Mouse (Mus musculus) stomach, embryonic 15.5 days (tissue): ENCODE measurements around the gene Lcn6. TPM values are rescaled to one million over a fixed set of nuclear protein-coding genes. Genes with fewer than 3 reads are reported as not detected.
"Not testable (repeated sequence)": the region's sequence is repeated elsewhere in the genome, so short reads cannot be mapped to it uniquely, and the experiment has no call there.

ENCODE experiments used
- ATAC-seq: fragments of 200-750 bp; cut with Nextera tagmentation; 2 replicates; pipeline ENCODE4 v1.8.0; 2017; ENCODE audit warnings: low read depth, moderate number of reproducible peaks, moderate TSS enrichment; ENCODE audit not compliant: insufficient read depth, low FRiP score
- H3K27ac ChIP-seq: fragments of 300-500 bp; sonication (generic); 2 replicates; pipeline ENCODE4 v1.5.1; 2015; ENCODE audit warnings: mild to moderate bottlenecking, inconsistent platforms
- H3K27me3 ChIP-seq: fragments of 300-500 bp; sonication (generic); replicated peaks from 2 replicates; pipeline ENCODE4 v1.6.1; 2015; ENCODE audit warnings: inconsistent platforms
- H3K36me3 ChIP-seq: fragments of 300-500 bp; sonication (generic); 2 replicates; pipeline ENCODE4 v1.6.1; 2015; ENCODE audit warnings: inconsistent platforms
- H3K4me1 ChIP-seq: fragments of 300-500 bp; sonication (generic); 2 replicates; pipeline ENCODE4 v1.6.1; 2015; ENCODE audit warnings: inconsistent platforms
- H3K4me2 ChIP-seq: fragments of 300-500 bp; sonication (generic); 2 replicates; pipeline ENCODE4 v1.6.1; 2015; ENCODE audit warnings: mild to moderate bottlenecking, inconsistent platforms
- H3K4me3 ChIP-seq: fragments of 300-500 bp; sonication (generic); replicated peaks from 2 replicates; pipeline ENCODE4 v1.5.1; 2015; ENCODE audit warnings: inconsistent platforms
- H3K9ac ChIP-seq: fragments of 300-500 bp; sonication (generic); 2 replicates; pipeline ENCODE4 v1.6.1; 2015; ENCODE audit warnings: inconsistent platforms
- H3K9me3 ChIP-seq: fragments of 300-500 bp; sonication (generic); 2 replicates; pipeline ENCODE4 v1.6.1; 2016; ENCODE audit warnings: inconsistent platforms
- WGBS: fragments of 180-500 bp; shearing (Covaris S2); methylation state at CpG from one replicate; pipeline ENCODE4 v1.1.7; 2015; 5-methylcytosine and 5-hydroxymethylcytosine counted together
- polyA plus RNA-seq: library from polyadenylated mRNA; unstranded; fragments of >200 nt; fragmentation: Nextera tagmentation; extraction: Ambion mirVana; gene quantifications from 2 replicates; pipeline ENCODE4 v1.2.1, GENCODE M21; 2015

Lcn6 gene
- polyA plus RNA-seq, 1 experiment from 2014 or later: not detected

DNA sequence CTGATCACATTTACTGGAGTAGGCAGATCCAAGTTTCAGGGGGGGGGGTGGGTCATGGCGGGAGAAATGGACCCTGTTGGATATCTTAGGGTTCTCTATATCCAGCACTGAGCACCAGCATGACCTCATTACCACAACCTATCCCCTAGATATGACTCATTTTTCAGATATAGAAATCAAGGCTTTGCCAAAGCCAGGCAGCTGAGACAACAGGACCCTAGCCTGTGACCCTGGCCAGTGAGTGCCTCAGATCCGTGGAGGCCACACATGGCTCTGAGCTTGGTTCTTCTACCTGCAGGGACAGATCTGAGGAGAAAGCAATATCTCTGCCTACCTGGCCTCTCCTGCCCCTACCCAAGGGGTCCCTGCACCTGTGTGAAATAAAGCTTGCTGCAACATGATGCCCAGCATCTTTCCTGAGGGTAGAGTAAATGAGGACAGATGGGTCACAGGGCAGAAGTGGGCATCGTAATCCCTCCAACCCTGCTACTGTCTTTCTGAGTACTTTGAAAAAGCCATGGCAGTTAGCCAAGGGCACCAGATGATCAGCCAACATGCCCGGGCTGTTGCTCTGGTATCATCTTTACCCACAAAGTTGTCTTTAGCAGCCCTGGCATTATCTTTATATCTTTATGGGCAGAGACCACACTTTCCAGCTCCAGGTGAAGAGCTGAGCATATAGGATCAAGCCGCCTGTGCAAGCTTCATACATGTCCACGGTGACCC is 15.2 kb upstream of the Lcn6 start:
- Histone ChIP-seq H3K4me1 (no peaks in the 10 kb centered on the region), H3K4me3 (no peak overlapping the region), H3K27ac (no peak overlapping the region), H3K9me3 (no peaks in the 10 kb centered on the region), H3K27me3 (no peaks in the 10 kb centered on the region), H3K4me2 (no peak overlapping the region), H3K9ac (no peak overlapping the region), H3K36me3 (no peaks in the 10 kb centered on the region)
- WGBS: 79% methylated on average over 6 of the region's 6 CpGs
- no peak for ATAC-seq

- Histone ChIP-seq H3K27ac (no peak overlapping the region), H3K9me3 (no peaks in the 10 kb centered on the region), H3K4me2 (no peak overlapping the region), H3K27me3 (no peaks in the 10 kb centered on the region), H3K9ac (no peak overlapping the region), H3K4me3 (no peak overlapping the region), H3K4me1 (no peaks in the 10 kb centered on the region), H3K36me3 (no peaks in the 10 kb centered on the region)
- ATAC-seq: no peak
- WGBS: 71% methylated on average over 1 of the region's 1 CpGs
Measured at GRCm38 (mm10) chr2:25663511-25663910, 13.1 kb upstream of the Lcn6 start.

DNA sequence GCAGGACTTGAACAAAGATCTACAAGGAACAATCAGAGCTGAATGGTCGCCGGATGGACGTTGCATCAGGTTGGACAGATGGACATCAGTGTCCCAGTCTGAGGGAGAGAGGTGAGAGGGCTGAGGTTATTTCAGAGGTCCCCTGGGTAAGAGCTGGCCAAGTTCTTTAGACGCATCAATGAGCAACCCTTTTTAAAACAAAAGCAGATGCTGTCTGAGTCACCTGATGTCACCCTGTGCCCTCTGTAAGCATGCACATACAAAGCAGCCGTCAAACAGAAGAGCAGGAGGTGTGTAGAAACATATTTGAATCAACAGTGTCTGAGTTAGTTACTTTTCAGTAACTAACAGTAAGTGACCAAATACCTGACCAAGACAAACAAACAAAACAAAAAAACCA is 12.5 kb upstream of the Lcn6 start:
- no peak for ATAC-seq
- WGBS: 82% methylated on average over 5 of the region's 5 CpGs
- H3K4me2 ChIP-seq: no peak overlapping the region
- H3K4me1 ChIP-seq: no peaks in the 10 kb centered on the region
- no peak overlapping the region for H3K4me3 ChIP-seq
- no peak overlapping the region for H3K27ac ChIP-seq
- H3K9ac ChIP-seq: no peak overlapping the region
- H3K36me3 ChIP-seq: no peaks in the 10 kb centered on the region
- no peaks in the 10 kb centered on the region for H3K9me3 ChIP-seq
- no peaks in the 10 kb centered on the region for H3K27me3 ChIP-seq

DNA sequence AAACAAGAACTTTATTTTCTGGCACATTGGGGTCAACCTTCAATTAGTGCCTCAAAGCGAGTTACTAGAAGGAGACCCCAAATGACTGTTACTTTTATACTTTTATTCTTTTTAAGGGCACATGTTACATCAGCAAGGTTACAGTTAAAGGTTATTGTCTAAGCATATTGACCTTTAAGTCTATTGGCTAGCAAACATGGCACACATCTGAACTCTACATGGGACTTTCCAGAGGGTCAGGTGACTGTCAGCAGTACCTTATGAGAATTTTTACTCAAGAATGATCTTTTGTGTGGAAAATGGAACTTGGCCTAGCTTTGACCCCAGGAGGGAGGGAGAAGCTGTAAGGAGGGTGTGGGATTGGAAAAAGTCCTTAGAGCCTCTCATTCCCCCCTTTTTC is 10.1 kb upstream of the Lcn6 start:
- H3K4me2 ChIP-seq: no peak overlapping the region
- H3K27ac ChIP-seq: no peak overlapping the region
- WGBS: 65% methylated on average over 1 of the region's 1 CpGs
- ATAC-seq: no peak
- no peaks in the 10 kb centered on the region for H3K9me3 ChIP-seq
- H3K36me3 ChIP-seq: no peaks in the 10 kb centered on the region
- no peaks in the 10 kb centered on the region for H3K27me3 ChIP-seq
- H3K9ac ChIP-seq: no peak overlapping the region
- H3K4me3 ChIP-seq: no peak overlapping the region
- no peaks in the 10 kb centered on the region for H3K4me1 ChIP-seq

- 78% methylated on average over 6 of the region's 6 CpGs for WGBS
- Histone ChIP-seq H3K27me3 (no peaks in the 10 kb centered on the region), H3K9ac (no peak overlapping the region), H3K4me2 (no peak overlapping the region), H3K36me3 (no peaks in the 10 kb centered on the region), H3K27ac (no peak overlapping the region), H3K9me3 (no peaks in the 10 kb centered on the region), H3K4me3 (no peak overlapping the region), H3K4me1 (no peaks in the 10 kb centered on the region)
- ATAC-seq: no peak
Measured at GRCm38 (mm10) chr2:25679559-25679958, 3.0 kb downstream of the Lcn6 start.

DNA sequence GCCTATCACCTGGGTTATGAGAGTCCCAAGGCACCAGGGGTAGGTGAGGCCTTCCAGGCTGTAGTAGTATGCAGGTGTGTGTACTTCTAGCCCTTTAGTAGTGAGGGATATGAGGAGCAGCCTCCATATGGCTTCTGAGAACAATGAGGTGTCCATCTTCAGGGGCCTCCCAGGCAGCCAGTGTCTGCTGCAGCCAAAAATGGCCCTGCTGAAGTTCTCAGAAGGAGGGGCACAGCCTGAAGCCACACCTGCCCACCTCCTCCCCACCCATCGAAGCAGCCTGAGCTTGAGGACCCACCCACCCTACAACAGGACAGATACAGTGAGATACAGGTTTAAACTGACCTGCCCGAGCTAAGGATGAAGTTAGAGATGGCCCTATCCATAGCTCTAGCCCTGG is 5.8 kb downstream of the Lcn6 start, which contains the start of gene Lcn10:
Lcn10 (plus strand) TSS at position 301 of the 400 bp plus-strand sequence.
- ATAC-seq: no peak
- WGBS: 73% methylated on average over 2 of the region's 2 CpGs
- H3K27ac ChIP-seq: no peak within 1 kb of the TSS

GRCm38 (mm10) chr2:25686941-25687340 is 10.4 kb downstream of the Lcn6 start:
- no peak overlapping the region for H3K4me3 ChIP-seq
- no peak for ATAC-seq
- no peaks in the 10 kb centered on the region for H3K36me3 ChIP-seq
- no peak overlapping the region for H3K9ac ChIP-seq
- H3K9me3 ChIP-seq: no peaks in the 10 kb centered on the region
- no peaks in the 10 kb centered on the region for H3K27me3 ChIP-seq
- no peak overlapping the region for H3K27ac ChIP-seq
- 65% methylated on average over 4 of the region's 4 CpGs for WGBS
- no peaks in the 10 kb centered on the region for H3K4me1 ChIP-seq
- no peak overlapping the region for H3K4me2 ChIP-seq

More for the DNA sequence above, 5.8 kb downstream of the Lcn6 start, which contains the start of gene Lcn10:
- Histone ChIP-seq H3K9me3 (no peaks in the 10 kb centered on the region), H3K27me3 (no peaks in the 10 kb centered on the region), H3K9ac (no peak within 1 kb of the TSS), H3K4me2 (no peak within 1 kb of the TSS), H3K4me3 (no peak within 1 kb of the TSS), H3K36me3 (no peaks in the 10 kb centered on the region), H3K4me1 (no peaks in the 10 kb centered on the region)

DNA sequence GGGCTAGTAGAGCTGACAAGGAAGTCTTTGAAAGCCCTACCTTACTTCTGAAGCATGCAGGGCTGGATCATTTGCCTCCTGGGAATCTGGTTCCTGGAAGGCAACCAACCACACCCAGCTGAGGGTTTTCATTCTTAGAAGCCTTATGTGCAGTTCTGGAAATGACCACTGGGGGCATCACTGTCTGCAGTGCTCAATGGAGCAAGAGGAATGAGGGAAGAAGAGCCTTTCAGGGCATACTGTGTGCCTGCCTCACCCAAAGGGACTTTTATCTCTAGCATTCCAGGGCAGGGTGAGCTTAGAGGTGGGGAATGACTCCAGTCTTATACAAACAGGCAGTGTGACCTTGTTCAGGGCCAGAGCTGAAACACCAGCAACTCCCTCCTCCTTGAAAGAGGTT is 18.0 kb downstream of the Lcn6 start:
- H3K27ac ChIP-seq: no peak overlapping the region
- H3K4me3 ChIP-seq: no peak overlapping the region
- no peaks in the 10 kb centered on the region for H3K9me3 ChIP-seq
- no peak overlapping the region for H3K4me2 ChIP-seq
- H3K9ac ChIP-seq: no peak overlapping the region
- no peaks in the 10 kb centered on the region for H3K36me3 ChIP-seq
- H3K27me3 ChIP-seq: no peaks in the 10 kb centered on the region
- no peaks in the 10 kb centered on the region for H3K4me1 ChIP-seq
- peak; percentile 63; the same call in 1 of the 2 replicates for ATAC-seq

GRCm38 (mm10) chr2:25696951-25697350 is 20.4 kb downstream of the Lcn6 start:
- no peak overlapping the region for H3K9ac ChIP-seq
- WGBS: 63% methylated on average over 4 of the region's 4 CpGs
- H3K9me3 ChIP-seq: no peaks in the 10 kb centered on the region
- ATAC-seq: no peak
- H3K27me3 ChIP-seq: no peaks in the 10 kb centered on the region
- H3K4me2 ChIP-seq: no peak overlapping the region
- H3K4me1 ChIP-seq: no peaks in the 10 kb centered on the region
- H3K27ac ChIP-seq: no peak overlapping the region
- H3K4me3 ChIP-seq: no peak overlapping the region
- H3K36me3 ChIP-seq: no peaks in the 10 kb centered on the region

GRCm38 (mm10) chr2:25698696-25699095 is 22.1 kb downstream of the Lcn6 start:
- Histone ChIP-seq H3K4me3 (no peak overlapping the region), H3K9me3 (no peaks in the 10 kb centered on the region), H3K9ac (no peak overlapping the region), H3K36me3 (no peaks in the 10 kb centered on the region), H3K4me2 (no peak overlapping the region), H3K4me1 (no peaks in the 10 kb centered on the region), H3K27ac (no peak overlapping the region), H3K27me3 (no peaks in the 10 kb centered on the region)
- 89% methylated on average over 2 of the region's 2 CpGs for WGBS
- no peak for ATAC-seq

- not testable (repeated sequence) for H3K36me3 ChIP-seq, H3K4me1 ChIP-seq, H3K27ac ChIP-seq, ATAC-seq, H3K27me3 ChIP-seq, H3K4me3 ChIP-seq, H3K9me3 ChIP-seq, H3K9ac ChIP-seq, H3K4me2 ChIP-seq
- WGBS: 63% methylated on average over 3 of the region's 3 CpGs
Measured at GRCm38 (mm10) chr2:25699743-25700142, 23.2 kb downstream of the Lcn6 start, which contains the start of gene Obp2a. TSS of gene Obp2a (plus strand) at chr2:25700043.

DNA sequence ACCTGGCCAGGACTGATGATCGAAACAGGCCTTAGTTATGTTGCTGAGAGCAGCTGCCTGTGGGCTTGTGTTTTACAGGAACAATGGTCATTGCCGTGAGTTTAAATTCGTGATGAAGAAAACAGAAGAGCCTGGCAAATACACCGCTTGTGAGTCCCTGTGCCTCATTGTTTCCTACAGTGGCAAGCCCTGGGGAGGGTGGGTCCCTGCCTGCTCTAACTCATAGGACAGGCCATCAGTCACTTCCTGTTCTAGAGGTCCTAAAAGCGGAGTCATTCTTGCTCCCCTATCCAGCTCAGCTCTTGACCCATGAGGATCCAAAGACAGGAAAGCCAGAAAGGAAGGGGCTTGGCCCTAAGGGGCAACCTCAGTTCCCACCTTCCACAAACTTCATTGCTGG is 24.4 kb downstream of the Lcn6 start:
- Histone ChIP-seq H3K4me2 (no peak overlapping the region), H3K9me3 (no peaks in the 10 kb centered on the region), H3K9ac (no peak overlapping the region), H3K4me1 (no peaks in the 10 kb centered on the region), H3K27ac (no peak overlapping the region), H3K4me3 (no peak overlapping the region), H3K27me3 (no peaks in the 10 kb centered on the region), H3K36me3 (no peaks in the 10 kb centered on the region)
- no peak for ATAC-seq
- WGBS: 73% methylated on average over 5 of the region's 5 CpGs

DNA sequence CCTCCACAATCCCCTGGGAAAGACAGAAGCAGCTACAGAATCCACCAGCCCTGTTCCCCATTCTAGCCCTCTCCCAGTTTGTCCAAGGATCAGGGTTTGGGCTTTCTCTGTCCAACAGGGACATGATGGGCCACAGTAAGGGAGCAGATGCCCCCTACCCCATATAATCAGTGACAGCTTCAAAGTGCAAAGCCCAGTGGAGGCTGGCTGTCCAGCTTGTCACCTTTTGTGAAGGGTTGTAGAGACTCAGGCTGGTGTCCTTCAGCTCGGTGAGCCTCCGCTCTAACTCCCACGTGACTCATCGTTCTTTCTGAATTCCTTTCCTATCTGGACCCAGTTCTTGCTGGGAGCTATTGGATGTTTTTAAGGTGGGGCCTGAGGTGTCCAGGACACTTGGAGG is 27.1 kb downstream of the Lcn6 start:
- no peaks in the 10 kb centered on the region for H3K9me3 ChIP-seq
- no peak overlapping the region for H3K4me2 ChIP-seq
- no peak overlapping the region for H3K4me3 ChIP-seq
- WGBS: 65% methylated on average over 4 of the region's 4 CpGs
- H3K27me3 ChIP-seq: no peaks in the 10 kb centered on the region
- no peak overlapping the region for H3K9ac ChIP-seq
- H3K36me3 ChIP-seq: no peaks in the 10 kb centered on the region
- no peak for ATAC-seq
- H3K27ac ChIP-seq: no peak overlapping the region
- H3K4me1 ChIP-seq: peaks cover 7% of the 10 kb centered on the region; the same call in 1 of the 2 replicates
